Mouse (Mus musculus) heart, adult 2 months (tissue): Measurements from ENCODE around the gene P4ha2.

Source experiments
- EP300 ChIP-seq: fragments of 200-500 bp; IDR thresholded peaks from 2 replicates; pipeline ENCODE4 v1.6.1; 2011; ENCODE audit warnings: low read depth, low read length, control low read depth; ENCODE audit not compliant: insufficient read depth
- POLR2A ChIP-seq: fragments of 200-500 bp; IDR thresholded peaks from 2 replicates; pipeline ENCODE4 v1.6.1; 2011; ENCODE audit warnings: mild to moderate bottlenecking, low read depth, low read length, control low read depth; ENCODE audit not compliant: insufficient read depth

DNA sequence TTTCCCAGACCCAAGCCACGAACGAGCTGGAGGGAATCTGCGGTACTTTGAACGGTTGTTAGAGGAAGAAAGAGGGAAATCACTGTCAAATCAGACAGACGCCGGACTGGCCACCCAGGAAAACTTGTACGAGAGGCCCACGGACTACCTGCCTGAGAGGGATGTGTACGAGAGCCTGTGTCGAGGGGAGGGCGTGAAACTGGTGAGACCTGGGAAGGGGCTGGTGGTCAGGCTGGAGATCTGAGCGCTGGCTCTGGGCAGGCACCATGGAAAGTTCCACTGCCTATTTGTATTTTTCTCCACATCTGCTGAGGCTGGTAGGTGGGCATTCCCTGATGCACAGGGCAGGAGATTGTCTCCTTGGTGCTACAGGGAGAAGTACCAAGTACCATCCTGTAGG lies 19.2 kb downstream of the P4ha2 start:
- TF ChIP-seq POLR2A = no peak
- no peak for TF ChIP-seq EP300
